Mouse (Mus musculus): ENCODE results near the gene Ube2e3. TPM values are rescaled to one million over a fixed set of nuclear protein-coding genes. Genes with fewer than 3 reads are reported as not detected.
A peak's percentile ranks its signal among the peaks of the same experiment; 100 is the strongest.

Gene Ube2e3
- polyA plus RNA-seq, 1 experiment from 2014 or later: 103 TPM

GRCm38 (mm10) chr2:78914861-78915260 is 46.9 kb downstream of the Ube2e3 start:
- H3K4me3 ChIP-seq (replicated peaks; ENCODE audit: low read length): no peak overlapping the region
- no peaks in the 10 kb centered on the region; the same call in 1 of the 2 replicates for H3K36me3 ChIP-seq (ENCODE audit: control insufficient read depth, insufficient read depth, low read length)
- H3K27me3 ChIP-seq (ENCODE audit: control insufficient read depth, insufficient read depth, low read length): no peaks in the 10 kb centered on the region
- no peaks in the 10 kb centered on the region for H3K9me3 ChIP-seq (replicated peaks; ENCODE audit: control insufficient read depth, low read length)
- no peak overlapping the region for H3K27ac ChIP-seq (ENCODE audit: low read length)
- no peak overlapping the region for H3K9ac ChIP-seq (ENCODE audit: low read length)
- H3K4me1 ChIP-seq (ENCODE audit: control insufficient read depth, insufficient read depth, low read length): peaks cover 3% of the 10 kb centered on the region; the same call in 1 of the 2 replicates
- ATAC-seq (ENCODE audit: insufficient read depth, low FRiP score): no peak
- WGBS: 83% methylated on average over 2 of the region's 2 CpGs
- no peak overlapping the region for H3K4me2 ChIP-seq (ENCODE audit: low read depth, low read length)

- no peak for ATAC-seq (ENCODE audit: insufficient read depth, low FRiP score)
- Histone ChIP-seq H3K9me3 (replicated peaks; ENCODE audit: control insufficient read depth, low read length) (no peaks in the 10 kb centered on the region), H3K4me1 (ENCODE audit: control insufficient read depth, insufficient read depth, low read length) (0 out of 2 replicates have a peak, but pooled peaks cover 6% of the 10 kb centered on the region), H3K36me3 (ENCODE audit: control insufficient read depth, insufficient read depth, low read length) (no peaks in the 10 kb centered on the region; the same call in 1 of the 2 replicates), H3K4me2 (ENCODE audit: low read depth, low read length) (no peak overlapping the region), H3K9ac (ENCODE audit: low read length) (no peak overlapping the region), H3K4me3 (replicated peaks; ENCODE audit: low read length) (no peak overlapping the region), H3K27ac (ENCODE audit: low read length) (no peak overlapping the region), H3K27me3 (ENCODE audit: control insufficient read depth, insufficient read depth, low read length) (no peaks in the 10 kb centered on the region)
- 62% methylated on average over 6 of the region's 6 CpGs for WGBS
These were observed 55.2 kb downstream of the Ube2e3 start for GRCm38 (mm10) chr2:78922980-78923674.

GRCm38 (mm10) chr2:78925807-78926206 is 57.9 kb downstream of the Ube2e3 start:
- H3K27ac ChIP-seq (ENCODE audit: low read length): no peak overlapping the region
- H3K4me1 ChIP-seq (ENCODE audit: control insufficient read depth, insufficient read depth, low read length): 0 out of 2 replicates have a peak, but pooled peaks cover 6% of the 10 kb centered on the region
- no peaks in the 10 kb centered on the region for H3K36me3 ChIP-seq (ENCODE audit: control insufficient read depth, insufficient read depth, low read length)
- H3K4me3 ChIP-seq (replicated peaks; ENCODE audit: low read length): no peak overlapping the region
- no peak overlapping the region for H3K9ac ChIP-seq (ENCODE audit: low read length)
- H3K9me3 ChIP-seq (replicated peaks; ENCODE audit: control insufficient read depth, low read length): no peaks in the 10 kb centered on the region
- no peaks in the 10 kb centered on the region for H3K27me3 ChIP-seq (ENCODE audit: control insufficient read depth, insufficient read depth, low read length)
- no peak overlapping the region for H3K4me2 ChIP-seq (ENCODE audit: low read depth, low read length)
- ATAC-seq (ENCODE audit: insufficient read depth, low FRiP score): no peak
- whole genome bisulfite sequencing: 74% methylated on average over 1 of the region's 1 CpGs

- 55% methylated on average over 3 of the region's 3 CpGs for WGBS
- Histone ChIP-seq H3K4me2 (ENCODE audit: low read depth, low read length) (no peak overlapping the region), H3K27me3 (ENCODE audit: control insufficient read depth, insufficient read depth, low read length) (no peaks in the 10 kb centered on the region), H3K9me3 (replicated peaks; ENCODE audit: control insufficient read depth, low read length) (no peaks in the 10 kb centered on the region), H3K27ac (ENCODE audit: low read length) (no peak overlapping the region), H3K4me3 (replicated peaks; ENCODE audit: low read length) (no peak overlapping the region), H3K9ac (ENCODE audit: low read length) (no peak overlapping the region), H3K36me3 (ENCODE audit: control insufficient read depth, insufficient read depth, low read length) (no peaks in the 10 kb centered on the region), H3K4me1 (ENCODE audit: control insufficient read depth, insufficient read depth, low read length) (0 out of 2 replicates have a peak, but pooled peaks cover 6% of the 10 kb centered on the region)
- no peak for ATAC-seq (ENCODE audit: insufficient read depth, low FRiP score)
These were observed 59.7 kb downstream of the Ube2e3 start for GRCm38 (mm10) chr2:78927625-78928024.

- no peaks in the 10 kb centered on the region for H3K36me3 ChIP-seq (ENCODE audit: control insufficient read depth, insufficient read depth, low read length)
- 0 out of 2 replicates have a peak, but pooled peaks cover 6% of the 10 kb centered on the region for H3K4me1 ChIP-seq (ENCODE audit: control insufficient read depth, insufficient read depth, low read length)
- no peak for ATAC-seq (ENCODE audit: insufficient read depth, low FRiP score)
- H3K4me2 ChIP-seq (ENCODE audit: low read depth, low read length): no peak overlapping the region
- WGBS: 36% methylated on average over 5 of the region's 5 CpGs
- no peak overlapping the region for H3K4me3 ChIP-seq (replicated peaks; ENCODE audit: low read length)
- H3K27me3 ChIP-seq (ENCODE audit: control insufficient read depth, insufficient read depth, low read length): no peaks in the 10 kb centered on the region
- no peaks in the 10 kb centered on the region for H3K9me3 ChIP-seq (replicated peaks; ENCODE audit: control insufficient read depth, low read length)
- no peak overlapping the region for H3K9ac ChIP-seq (ENCODE audit: low read length)
- H3K27ac ChIP-seq (ENCODE audit: low read length): no peak overlapping the region
These were observed 60.2 kb downstream of the Ube2e3 start for GRCm38 (mm10) chr2:78928080-78928479.

- ATAC-seq (ENCODE audit: insufficient read depth, low FRiP score): no peak
- Histone ChIP-seq H3K4me2 (ENCODE audit: low read depth, low read length) (no peak overlapping the region), H3K27me3 (ENCODE audit: control insufficient read depth, insufficient read depth, low read length) (no peaks in the 10 kb centered on the region), H3K4me1 (ENCODE audit: control insufficient read depth, insufficient read depth, low read length) (0 out of 2 replicates have a peak, but pooled peaks cover 6% of the 10 kb centered on the region), H3K9me3 (replicated peaks; ENCODE audit: control insufficient read depth, low read length) (no peaks in the 10 kb centered on the region), H3K9ac (ENCODE audit: low read length) (no peak overlapping the region), H3K27ac (ENCODE audit: low read length) (no peak overlapping the region), H3K4me3 (replicated peaks; ENCODE audit: low read length) (no peak overlapping the region), H3K36me3 (ENCODE audit: control insufficient read depth, insufficient read depth, low read length) (no peaks in the 10 kb centered on the region)
- 37% methylated on average over 2 of the region's 2 CpGs for WGBS
These were observed 63.4 kb downstream of the Ube2e3 start for GRCm38 (mm10) chr2:78931358-78931757.

- no peak overlapping the region for H3K27ac ChIP-seq (ENCODE audit: low read length)
- no peaks in the 10 kb centered on the region for H3K36me3 ChIP-seq (ENCODE audit: control insufficient read depth, insufficient read depth, low read length)
- ATAC-seq (ENCODE audit: insufficient read depth, low FRiP score): no peak
- H3K9me3 ChIP-seq (replicated peaks; ENCODE audit: control insufficient read depth, low read length): no peaks in the 10 kb centered on the region
- no peak overlapping the region for H3K4me3 ChIP-seq (replicated peaks; ENCODE audit: low read length)
- no peak overlapping the region for H3K9ac ChIP-seq (ENCODE audit: low read length)
- peak overlapping the region; percentile 20; the same call in 1 of the 2 replicates for H3K4me2 ChIP-seq (ENCODE audit: low read depth, low read length)
- peaks cover 6% of the 10 kb centered on the region; the same call in 1 of the 2 replicates for H3K4me1 ChIP-seq (ENCODE audit: control insufficient read depth, insufficient read depth, low read length)
- WGBS: 34% methylated on average over 3 of the region's 3 CpGs
- H3K27me3 ChIP-seq (ENCODE audit: control insufficient read depth, insufficient read depth, low read length): no peaks in the 10 kb centered on the region
These were observed 91.5 kb downstream of the Ube2e3 start for GRCm38 (mm10) chr2:78959451-78959850.

GRCm38 (mm10) chr2:78960288-78960687 is 92.4 kb downstream of the Ube2e3 start:
- no peak for ATAC-seq (ENCODE audit: insufficient read depth, low FRiP score)
- Histone ChIP-seq H3K36me3 (ENCODE audit: control insufficient read depth, insufficient read depth, low read length) (no peaks in the 10 kb centered on the region), H3K27ac (ENCODE audit: low read length) (no peak overlapping the region), H3K4me3 (replicated peaks; ENCODE audit: low read length) (no peak overlapping the region), H3K4me1 (ENCODE audit: control insufficient read depth, insufficient read depth, low read length) (peaks cover 6% of the 10 kb centered on the region; the same call in 1 of the 2 replicates), H3K9me3 (replicated peaks; ENCODE audit: control insufficient read depth, low read length) (no peaks in the 10 kb centered on the region), H3K4me2 (ENCODE audit: low read depth, low read length) (no peak overlapping the region), H3K9ac (ENCODE audit: low read length) (no peak overlapping the region), H3K27me3 (ENCODE audit: control insufficient read depth, insufficient read depth, low read length) (no peaks in the 10 kb centered on the region)
- 47% methylated on average over 5 of the region's 5 CpGs for WGBS

GRCm38 (mm10) chr2:78961023-78961422 is 93.1 kb downstream of the Ube2e3 start:
- no peak overlapping the region for H3K9ac ChIP-seq (ENCODE audit: low read length)
- no peak for ATAC-seq (ENCODE audit: insufficient read depth, low FRiP score)
- 75% methylated on average over 7 of the region's 7 CpGs for WGBS
- H3K27me3 ChIP-seq (ENCODE audit: control insufficient read depth, insufficient read depth, low read length): no peaks in the 10 kb centered on the region
- H3K27ac ChIP-seq (ENCODE audit: low read length): no peak overlapping the region
- peaks cover 6% of the 10 kb centered on the region; the same call in 1 of the 2 replicates for H3K4me1 ChIP-seq (ENCODE audit: control insufficient read depth, insufficient read depth, low read length)
- no peak overlapping the region for H3K4me2 ChIP-seq (ENCODE audit: low read depth, low read length)
- H3K36me3 ChIP-seq (ENCODE audit: control insufficient read depth, insufficient read depth, low read length): no peaks in the 10 kb centered on the region
- no peak overlapping the region for H3K4me3 ChIP-seq (replicated peaks; ENCODE audit: low read length)
- no peaks in the 10 kb centered on the region for H3K9me3 ChIP-seq (replicated peaks; ENCODE audit: control insufficient read depth, low read length)
